Mouse (Mus musculus) stomach, postnatal 0 days (tissue): ENCODE measurements at regions not wholly inside any gene's neighbourhood (a gene's known extent, or its start where the extent isn't known, plus 50 kb on each side); places are given as distances from the start of the nearest gene placed in this dataset.

Experiments
- ATAC-seq: fragments of 200-750 bp; cut with Nextera tagmentation; 2 replicates; pipeline ENCODE4 v1.8.0; 2017; ENCODE audit not compliant: low FRiP score, low TSS enrichment
- DNase-seq: peaks from one replicate; pipeline ENCODE4 v3.0.0-alpha.2; 2016; ENCODE audit warnings: low spot score
- H3K27ac ChIP-seq: fragments of 300-500 bp; sonication (generic); replicated peaks from 2 replicates; pipeline ENCODE4 v1.5.1; 2014; ENCODE audit warnings: mild to moderate bottlenecking, control low read depth
- H3K27me3 ChIP-seq: fragments of 300-500 bp; sonication (generic); 2 replicates; pipeline ENCODE4 v1.6.1; 2014; ENCODE audit warnings: low read length; ENCODE audit not compliant: control insufficient read depth, insufficient read depth
- H3K36me3 ChIP-seq: fragments of 300-500 bp; sonication (generic); 2 replicates; pipeline ENCODE4 v1.6.1; 2014; ENCODE audit warnings: low read length, mixed read lengths; ENCODE audit not compliant: control insufficient read depth, insufficient read depth
- H3K4me1 ChIP-seq: fragments of 300-500 bp; sonication (generic); replicated peaks from 2 replicates; pipeline ENCODE4 v1.6.1; 2014; ENCODE audit warnings: antibody characterized with exemption; ENCODE audit not compliant: control insufficient read depth, insufficient read depth
- H3K4me2 ChIP-seq: fragments of 300-500 bp; sonication (generic); replicated peaks from 2 replicates; pipeline ENCODE4 v1.6.1; 2014; ENCODE audit warnings: low read depth, mild to moderate bottlenecking, control low read depth, moderate library complexity
- H3K4me3 ChIP-seq: fragments of 300-500 bp; sonication (generic); 2 replicates; pipeline ENCODE4 v1.5.1; 2014; ENCODE audit warnings: low read depth, low read length, control low read depth
- H3K9ac ChIP-seq: fragments of 300-500 bp; sonication (generic); 2 replicates; pipeline ENCODE4 v1.6.1; 2014; ENCODE audit warnings: mild to moderate bottlenecking, low read length, control low read depth, mixed read lengths
- H3K9me3 ChIP-seq: fragments of 300-500 bp; sonication (generic); 2 replicates; pipeline ENCODE4 v1.6.1; 2016; ENCODE audit warnings: low read length; ENCODE audit not compliant: control insufficient read depth
- CTCF ChIP-seq: IDR thresholded peaks from 2 replicates; pipeline ENCODE4 v1.5.1; 2016; ENCODE audit warnings: antibody characterized with exemption, low read depth, mild to moderate bottlenecking, moderate library complexity
- EP300 ChIP-seq: optimal IDR thresholded peaks from 2 replicates; pipeline ENCODE3; 2016; ENCODE audit warnings: antibody characterized with exemption
- WGBS: fragments of 180-500 bp; shearing (Covaris S2); extraction: QIAGEN DNeasy Blood & Tissue Kit; methylation state at CpG from one replicate; pipeline ENCODE4 v1.1.7; 2014; 5-methylcytosine and 5-hydroxymethylcytosine counted together

DNA sequence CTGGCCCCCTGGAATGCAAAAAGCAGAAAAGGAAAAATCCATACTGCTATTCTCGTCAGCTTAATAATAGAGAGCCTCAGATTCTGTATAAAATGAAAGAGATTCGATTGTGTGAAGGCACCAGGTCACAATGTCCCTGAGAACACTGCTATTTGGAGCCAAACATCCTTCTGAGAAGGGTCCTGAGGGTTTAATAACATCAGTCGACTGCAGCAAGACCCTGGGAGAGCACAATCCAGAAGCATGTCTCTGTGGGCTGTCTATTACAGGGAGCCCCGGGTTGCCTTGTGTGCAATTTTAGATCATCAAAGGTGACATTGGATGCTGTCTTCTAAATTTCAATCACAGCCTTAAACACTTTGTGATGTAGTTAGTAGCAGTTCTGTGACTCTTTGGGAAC is 69.6 kb upstream of the Rnf152 start:
- TF ChIP-seq EP300 (no peak), CTCF (no peak)
- Histone ChIP-seq H3K4me3 (no peak overlapping the region), H3K9me3 (no peaks in the 10 kb centered on the region), H3K27ac (no peak overlapping the region), H3K4me2 (no peak overlapping the region), H3K36me3 (no peaks in the 10 kb centered on the region), H3K9ac (no peak overlapping the region), H3K27me3 (no peaks in the 10 kb centered on the region), H3K4me1 (no peaks in the 10 kb centered on the region)
- DNase-seq (no peak), ATAC-seq (no peak)
- 61% methylated on average over 4 of the region's 4 CpGs for WGBS

DNA sequence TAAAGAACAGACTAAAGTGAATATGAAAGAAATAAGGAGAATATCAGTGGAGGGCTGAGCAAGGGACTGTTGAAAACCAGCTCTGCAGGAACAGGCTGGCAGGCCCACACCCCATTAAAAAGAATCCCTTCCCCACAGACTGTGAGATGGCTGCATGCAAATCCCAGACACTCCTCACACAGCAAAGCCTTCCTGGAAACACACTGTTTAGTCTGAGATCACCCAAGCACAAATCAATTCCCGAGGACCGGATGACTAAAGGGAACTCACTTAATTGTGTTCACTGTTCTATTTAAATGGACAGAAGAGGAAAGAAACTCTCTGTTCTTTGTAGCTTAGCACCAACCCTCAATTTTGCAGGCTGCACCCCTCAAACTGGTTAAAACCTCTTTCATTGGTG is 66.9 kb upstream of the Rnf152 start:
- 41% methylated on average over 2 of the region's 2 CpGs for WGBS
- H3K36me3 ChIP-seq, result no peaks in the 10 kb centered on the region
- H3K27ac ChIP-seq, result no peak overlapping the region
- no peak overlapping the region for H3K4me2 ChIP-seq
- H3K4me3 ChIP-seq, result no peak overlapping the region
- H3K9ac ChIP-seq, result no peak overlapping the region
- ATAC-seq (no peak), DNase-seq (no peak)
- H3K4me1 ChIP-seq, result no peaks in the 10 kb centered on the region
- no peak for TF ChIP-seq EP300
- TF ChIP-seq CTCF, result no peak
- H3K9me3 ChIP-seq, result no peaks in the 10 kb centered on the region
- H3K27me3 ChIP-seq, result no peaks in the 10 kb centered on the region

DNA sequence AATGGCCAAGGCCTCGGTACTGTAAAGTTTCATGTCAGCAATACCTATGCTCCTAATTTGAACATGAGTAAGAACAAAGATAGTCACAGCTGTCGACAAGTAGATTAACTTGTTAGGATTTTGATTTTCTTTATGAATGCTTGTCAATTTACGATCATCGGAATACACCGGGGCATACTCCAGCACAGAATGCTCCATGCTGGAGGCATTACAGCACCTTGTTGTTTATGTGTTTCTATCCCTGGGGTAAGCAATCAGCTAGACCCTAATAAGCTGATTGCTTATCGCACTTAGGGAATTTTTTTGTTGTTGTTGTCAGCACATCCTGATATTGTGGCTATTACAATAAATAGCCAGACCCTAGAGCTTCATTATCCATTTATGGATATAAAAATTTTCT is 66.4 kb upstream of the Rnf152 start:
- TF ChIP-seq EP300 (no peak), CTCF (no peak)
- WGBS, result 87% methylated on average over 6 of the region's 6 CpGs
- no peak overlapping the region for H3K27ac ChIP-seq
- no peak overlapping the region for H3K4me2 ChIP-seq
- H3K9ac ChIP-seq, result no peak overlapping the region
- H3K4me3 ChIP-seq, result no peak overlapping the region
- H3K36me3 ChIP-seq, result no peaks in the 10 kb centered on the region
- no peaks in the 10 kb centered on the region for H3K4me1 ChIP-seq
- no peak for ATAC-seq
- no peaks in the 10 kb centered on the region for H3K27me3 ChIP-seq
- H3K9me3 ChIP-seq, result no peaks in the 10 kb centered on the region
- no peak for DNase-seq

DNA sequence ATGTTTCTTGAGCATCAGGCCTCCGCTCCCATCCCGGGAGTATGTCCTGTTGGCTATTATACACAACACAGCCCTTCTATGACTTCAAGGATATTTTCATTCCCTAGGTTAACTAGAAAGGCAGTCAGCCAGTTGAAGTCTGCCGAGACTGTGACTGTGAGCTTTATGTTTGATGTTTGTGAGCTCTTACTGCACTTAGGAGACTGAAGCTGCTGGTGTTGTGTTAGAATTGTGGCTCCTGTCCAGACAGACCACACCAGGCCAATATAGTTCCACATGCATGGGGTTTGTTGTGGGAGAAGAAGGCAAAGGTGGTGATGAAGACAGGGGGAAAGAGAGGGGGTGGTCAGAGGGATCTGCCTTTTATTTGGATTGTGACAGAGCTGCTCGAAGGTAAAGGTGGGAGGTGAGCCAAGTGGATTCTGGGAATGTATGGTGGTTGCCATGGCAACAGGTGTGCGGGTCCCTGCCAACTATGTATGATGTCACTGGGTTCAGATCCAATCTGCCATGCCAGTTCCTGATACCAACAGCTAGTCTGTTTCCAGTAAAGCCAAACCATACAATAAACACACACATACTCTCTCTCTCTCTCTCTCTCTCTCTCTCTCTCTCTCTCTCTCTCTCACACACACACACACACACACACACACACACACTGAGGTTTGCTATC is 64.0 kb upstream of the Rnf152 start:
- Histone ChIP-seq H3K27ac (no peak overlapping the region), H3K4me1 (no peaks in the 10 kb centered on the region), H3K9ac (no peak overlapping the region), H3K36me3 (no peaks in the 10 kb centered on the region), H3K4me3 (no peak overlapping the region), H3K9me3 (no peaks in the 10 kb centered on the region), H3K4me2 (no peak overlapping the region), H3K27me3 (no peaks in the 10 kb centered on the region)
- no peak for TF ChIP-seq CTCF
- WGBS, result 57% methylated on average over 5 of the region's 5 CpGs
- DNase-seq, result no peak
- no peak for ATAC-seq
